Mouse (Mus musculus) right cerebral cortex, postnatal 4 days (tissue): Measurements from ENCODE around the gene Rpl22.
A peak's percentile ranks its signal among the peaks of the same experiment; 100 is the strongest.

ENCODE experiments used
- DNase-seq: peaks from one replicate; pipeline ENCODE4 v3.0.0-alpha.2; 2022

Rpl22 gene

DNA sequence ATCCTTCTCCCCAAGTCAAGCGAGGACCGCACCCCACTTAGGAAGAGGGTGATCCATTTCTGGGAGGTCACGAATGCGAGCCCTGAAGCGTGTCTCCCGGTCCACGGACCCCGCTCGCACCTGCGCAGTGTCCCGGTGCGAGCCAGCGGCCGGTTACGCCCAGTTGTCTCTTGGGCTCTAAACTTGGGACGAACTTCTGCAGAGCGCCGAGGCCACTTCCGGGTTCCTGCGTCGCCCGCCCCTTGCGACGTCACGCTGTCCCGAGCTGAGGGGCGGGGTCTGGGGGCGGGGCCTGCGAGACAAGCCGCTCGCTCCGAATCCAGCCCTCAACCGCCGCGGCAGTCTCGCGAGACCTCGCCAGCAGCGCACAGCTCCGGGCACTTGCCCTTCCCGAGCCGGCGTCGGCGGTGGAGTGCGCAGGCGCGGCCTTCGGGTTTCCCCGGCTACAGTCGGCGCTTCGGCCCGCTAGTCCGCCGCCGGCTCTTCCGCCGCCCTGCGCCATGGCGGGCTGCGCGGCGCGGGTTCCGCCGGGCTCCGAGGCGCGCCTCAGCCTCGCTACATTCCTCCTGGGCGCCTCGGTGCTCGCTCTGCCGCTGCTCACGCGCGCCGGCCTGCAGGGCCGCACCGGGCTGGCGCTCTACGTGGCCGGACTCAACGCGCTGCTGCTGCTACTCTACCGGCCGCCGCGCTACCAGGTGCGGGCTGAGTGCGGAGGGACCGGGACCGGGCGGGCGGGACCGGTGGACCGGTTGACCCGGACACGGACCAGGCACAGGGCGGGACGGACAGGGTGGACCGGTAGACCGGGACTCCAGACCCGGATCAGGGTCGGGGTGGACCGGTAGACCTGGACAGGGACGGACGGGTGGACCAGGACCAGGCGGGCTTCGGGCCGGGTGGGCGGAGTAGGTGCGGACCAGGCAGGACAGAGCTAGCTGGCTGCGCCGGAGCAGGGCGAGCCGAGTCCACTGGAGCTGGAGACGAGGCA, 28.4 kb upstream of the Rpl22 start, which contains the start of gene Icmt:
Gene Icmt (plus strand): TSS at position 354 of the 988 bp plus-strand sequence.
- DNase-seq, result peak; percentile 100

DNA sequence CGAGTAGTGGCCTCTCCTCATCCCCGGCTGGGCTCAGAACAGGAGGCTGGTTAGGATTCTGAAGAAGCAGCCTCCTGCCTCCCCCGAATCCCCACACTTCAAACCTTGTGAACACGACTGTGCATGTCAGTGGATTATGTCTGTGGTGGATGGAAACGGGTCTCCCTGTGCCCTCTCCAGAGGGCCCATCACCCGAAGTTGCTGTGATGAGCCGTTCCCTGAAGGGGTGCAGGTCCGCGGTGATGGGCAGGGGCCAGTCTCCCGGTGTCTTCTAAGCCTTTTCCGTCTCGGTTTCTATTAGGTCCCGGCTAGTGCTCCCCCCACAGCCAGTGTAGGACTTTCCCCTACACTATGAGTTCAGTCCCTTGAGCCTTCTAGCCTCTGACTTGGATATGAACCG, 26.7 kb upstream of the Rpl22 start:
- no peak for DNase-seq

DNA sequence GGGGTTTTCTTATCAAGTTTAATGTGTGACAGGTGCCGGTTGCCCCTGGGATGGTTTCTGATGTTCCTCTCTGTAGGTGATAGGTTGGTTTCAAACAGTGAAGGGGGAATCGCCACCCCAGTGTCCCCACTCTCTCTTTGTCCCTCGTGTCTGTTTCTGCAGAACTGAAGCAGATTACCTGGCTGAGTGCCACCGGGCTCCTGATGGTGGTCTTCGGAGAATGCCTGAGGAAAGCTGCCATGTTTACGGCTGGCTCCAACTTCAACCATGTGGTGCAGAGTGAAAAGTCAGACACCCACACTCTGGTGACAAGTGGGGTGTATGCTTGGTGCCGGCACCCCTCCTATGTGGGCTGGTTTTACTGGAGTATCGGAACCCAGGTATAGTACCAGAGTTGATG, 25.2 kb upstream of the Rpl22 start:
- DNase-seq, result peak; percentile 48

DNA sequence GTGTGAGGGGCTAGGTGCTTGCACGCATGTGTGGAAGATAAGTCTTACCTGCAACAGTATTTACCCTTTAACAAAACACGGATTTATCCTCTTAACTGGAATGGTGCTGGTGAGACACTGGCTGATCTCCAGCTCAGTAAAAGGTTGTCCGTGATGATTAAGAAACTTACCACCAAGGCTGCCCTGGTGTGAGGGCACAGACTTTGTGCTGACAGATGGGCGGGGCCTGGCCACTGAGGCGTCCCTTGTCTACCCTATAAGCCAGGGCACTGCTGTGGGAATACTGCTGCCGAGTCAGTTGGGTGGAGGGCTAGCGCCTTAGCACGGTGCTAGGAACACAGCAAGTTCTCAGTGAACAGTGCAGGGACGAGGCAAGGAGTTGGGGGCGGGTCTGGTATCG, 23.5 kb upstream of the Rpl22 start:
- no peak for DNase-seq

DNA sequence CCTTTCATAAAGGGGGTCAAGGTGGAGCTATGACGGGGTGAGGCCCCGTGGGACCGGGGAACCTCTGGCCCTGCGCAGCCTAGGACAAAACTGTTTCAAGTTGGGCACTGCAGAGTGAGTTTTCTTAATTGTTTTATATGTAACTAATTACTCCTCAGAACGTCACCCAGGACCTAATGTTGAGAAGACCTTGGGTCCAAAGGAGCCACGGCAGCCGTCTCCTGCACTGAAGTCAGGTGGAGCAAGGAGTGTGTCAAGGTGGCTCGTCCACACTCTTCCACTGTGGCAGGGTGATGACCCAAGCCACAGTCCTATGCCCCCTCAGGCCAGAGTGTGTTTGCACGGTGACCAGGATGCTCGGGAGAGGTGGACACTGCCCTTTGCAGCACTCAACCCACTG, 22.4 kb upstream of the Rpl22 start:
- DNase-seq, result no peak

DNA sequence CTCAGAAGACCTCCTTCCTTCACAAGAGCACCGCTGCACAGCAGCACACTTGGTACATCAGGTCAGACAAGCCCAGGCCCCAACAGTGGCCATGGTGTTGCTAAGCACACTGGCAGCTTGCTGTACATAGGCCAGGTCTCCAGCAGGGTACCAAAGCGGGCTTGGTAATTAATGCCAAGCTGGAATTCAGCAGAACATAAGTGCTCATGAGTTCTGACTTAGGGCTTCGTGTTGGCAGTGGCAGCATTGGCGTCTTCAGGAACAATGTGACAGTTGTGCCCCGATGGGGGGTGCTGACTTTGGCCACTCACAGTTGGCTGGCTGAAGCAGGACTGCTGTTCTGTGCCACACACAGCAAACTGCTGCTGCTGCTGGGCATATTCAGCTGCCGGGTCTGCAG, 20.9 kb upstream of the Rpl22 start:
- no peak for DNase-seq

DNA sequence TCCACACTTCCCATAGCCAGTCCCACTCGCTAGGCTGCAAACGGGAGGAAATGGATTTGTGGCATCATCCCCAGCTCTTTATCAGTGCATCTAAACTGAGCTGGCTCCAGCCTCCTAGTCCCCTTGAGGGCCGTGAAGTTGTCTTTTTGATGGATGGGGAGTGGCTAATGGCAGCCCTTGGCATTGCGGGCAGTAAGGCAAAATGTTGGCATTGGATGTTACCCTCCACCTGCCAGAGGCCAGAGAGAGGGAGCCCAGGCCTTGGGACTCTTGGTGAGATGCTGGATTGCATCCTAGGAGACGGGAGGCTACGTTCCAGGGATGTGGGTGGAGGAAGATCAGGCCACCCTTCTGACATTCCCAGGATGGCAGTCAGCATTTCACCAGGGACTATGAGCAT, 19.6 kb upstream of the Rpl22 start:
- DNase-seq, result no peak

DNA sequence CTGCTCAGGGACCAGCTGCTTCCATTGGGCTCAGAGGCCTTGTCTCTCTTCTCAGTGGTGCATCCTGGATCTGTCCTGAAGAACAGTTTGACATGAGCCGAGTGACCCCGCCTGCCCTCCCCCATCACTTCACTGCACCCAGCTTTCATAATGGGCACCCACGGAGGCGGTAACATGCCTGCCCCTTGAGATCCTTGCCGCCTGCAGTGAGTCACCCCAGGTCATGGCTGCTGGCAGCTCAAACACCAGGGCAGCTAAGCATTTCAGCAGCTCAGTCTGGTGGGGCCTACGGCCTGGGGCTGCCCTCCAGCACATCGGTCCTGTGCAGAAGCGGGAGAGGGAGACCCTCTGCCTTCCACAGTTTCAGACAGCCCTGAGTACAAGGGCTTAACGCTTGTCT, 18.0 kb upstream of the Rpl22 start:
- DNase-seq, result no peak

DNA sequence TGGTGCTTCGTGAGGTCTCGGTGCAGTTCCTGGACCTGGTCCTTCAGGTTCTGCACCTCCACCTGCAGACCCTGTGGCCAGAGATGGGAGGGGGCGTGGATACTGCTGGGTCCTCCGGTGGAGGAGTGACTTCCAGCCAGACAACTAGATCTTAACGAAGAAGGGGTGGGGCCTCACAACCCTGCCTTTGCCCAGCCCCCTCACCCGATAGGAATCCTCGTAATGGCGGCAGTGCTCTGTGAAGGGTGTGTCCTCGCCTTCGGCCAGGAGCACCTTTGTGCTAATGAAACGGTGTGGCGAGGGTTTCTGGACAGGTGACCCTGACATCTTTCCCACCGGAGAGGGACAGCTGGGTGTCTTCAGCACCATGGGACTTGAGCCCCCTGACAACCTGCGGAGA, 13.4 kb upstream of the Rpl22 start:
- no peak for DNase-seq

DNA sequence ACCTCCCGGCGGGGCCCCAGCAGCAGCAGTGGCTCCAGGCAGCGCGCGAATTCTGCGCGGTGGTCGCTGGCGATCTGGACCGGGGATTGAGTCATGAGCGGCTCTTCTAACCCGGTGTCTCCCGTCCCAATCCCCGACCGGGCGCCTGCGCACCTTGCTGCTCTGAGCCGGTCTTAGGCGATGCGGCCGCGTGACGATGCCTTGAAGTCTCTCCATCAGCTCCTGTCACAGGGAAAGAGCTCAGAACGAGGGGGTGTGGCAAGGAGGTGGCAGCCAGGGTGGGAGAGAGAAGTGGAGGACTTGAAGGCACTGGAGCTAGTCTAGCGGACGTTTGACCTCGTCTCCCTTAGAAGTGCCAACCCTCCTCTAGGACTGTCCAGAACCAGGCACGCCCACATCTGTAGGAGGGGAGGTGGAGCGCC, 12.3 kb upstream of the Rpl22 start:
- peak; percentile 40 for DNase-seq

DNA sequence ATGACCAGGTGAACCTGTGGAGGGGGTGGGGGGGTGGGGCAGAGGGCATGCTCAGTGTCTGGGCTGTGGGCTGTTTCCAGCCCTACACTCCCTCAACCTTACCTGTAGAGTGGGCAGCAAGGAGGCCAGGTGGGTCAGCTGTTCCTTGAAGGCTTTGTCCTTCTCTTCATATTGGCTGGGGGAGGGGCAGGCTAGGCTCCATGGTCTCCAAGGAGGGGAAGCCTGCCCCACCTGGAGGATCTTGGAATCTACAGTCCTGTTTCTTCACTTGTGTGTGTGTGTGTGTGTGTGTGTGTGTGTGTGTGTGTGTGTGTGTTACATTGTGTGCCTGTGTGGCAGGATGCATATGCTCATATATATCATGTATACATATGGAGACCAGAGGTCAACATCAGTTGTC, 11.6 kb upstream of the Rpl22 start:
- DNase-seq, result peak; percentile 75

DNA sequence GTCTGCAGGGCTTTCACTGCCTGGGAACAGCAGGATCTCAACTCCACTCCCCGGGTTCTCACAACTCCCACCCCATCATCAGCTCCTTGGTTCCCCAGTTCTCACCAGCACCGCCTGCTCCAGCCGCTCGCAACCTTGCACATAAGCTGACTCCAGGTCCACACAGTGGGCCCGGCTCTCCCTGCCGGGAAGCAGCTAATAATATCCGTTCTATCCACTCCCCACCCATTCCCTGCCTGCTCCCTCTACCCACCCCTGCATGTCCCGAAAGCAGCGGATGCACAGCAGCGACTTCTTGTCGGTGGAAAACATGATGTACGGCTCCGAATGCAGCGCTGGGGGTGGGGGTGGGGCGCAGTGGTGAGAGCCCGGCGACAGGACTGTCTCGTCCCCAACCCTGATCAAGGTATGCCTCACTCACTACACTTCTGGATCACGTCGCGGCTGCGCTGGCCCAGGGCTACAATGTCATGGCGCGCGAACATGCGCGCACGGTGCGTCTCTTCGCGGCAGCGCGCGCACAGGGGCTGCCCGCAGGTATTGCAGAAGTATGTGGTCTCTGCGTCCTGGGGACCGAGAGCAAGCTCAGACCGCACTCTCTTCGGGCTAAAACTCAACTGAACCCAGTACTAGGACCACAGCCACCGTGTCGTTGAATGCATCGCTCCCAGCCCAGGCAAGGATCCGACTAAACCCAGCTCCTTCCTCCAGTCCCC, 9.9 kb upstream of the Rpl22 start:
- no peak for DNase-seq

DNA sequence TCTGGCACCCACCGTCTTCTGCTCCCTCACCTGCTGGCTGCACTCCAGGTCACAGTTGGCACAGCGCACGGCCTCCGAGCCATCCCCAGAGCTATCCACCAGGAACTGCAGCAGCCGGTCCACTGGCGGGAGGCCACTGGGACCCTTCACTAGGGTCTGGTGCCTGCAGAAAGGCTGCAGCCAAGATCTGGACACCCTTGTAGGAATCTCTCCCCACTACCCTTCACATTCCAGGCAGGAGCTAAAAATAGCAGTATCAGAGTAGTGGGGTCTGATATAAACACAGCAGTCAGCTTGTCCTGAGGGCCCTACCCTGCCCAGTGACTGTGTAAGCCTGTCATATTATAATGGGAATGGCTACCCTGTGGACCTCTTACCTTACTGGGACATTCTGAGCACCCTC, 7.9 kb upstream of the Rpl22 start:
- no peak for DNase-seq

DNA sequence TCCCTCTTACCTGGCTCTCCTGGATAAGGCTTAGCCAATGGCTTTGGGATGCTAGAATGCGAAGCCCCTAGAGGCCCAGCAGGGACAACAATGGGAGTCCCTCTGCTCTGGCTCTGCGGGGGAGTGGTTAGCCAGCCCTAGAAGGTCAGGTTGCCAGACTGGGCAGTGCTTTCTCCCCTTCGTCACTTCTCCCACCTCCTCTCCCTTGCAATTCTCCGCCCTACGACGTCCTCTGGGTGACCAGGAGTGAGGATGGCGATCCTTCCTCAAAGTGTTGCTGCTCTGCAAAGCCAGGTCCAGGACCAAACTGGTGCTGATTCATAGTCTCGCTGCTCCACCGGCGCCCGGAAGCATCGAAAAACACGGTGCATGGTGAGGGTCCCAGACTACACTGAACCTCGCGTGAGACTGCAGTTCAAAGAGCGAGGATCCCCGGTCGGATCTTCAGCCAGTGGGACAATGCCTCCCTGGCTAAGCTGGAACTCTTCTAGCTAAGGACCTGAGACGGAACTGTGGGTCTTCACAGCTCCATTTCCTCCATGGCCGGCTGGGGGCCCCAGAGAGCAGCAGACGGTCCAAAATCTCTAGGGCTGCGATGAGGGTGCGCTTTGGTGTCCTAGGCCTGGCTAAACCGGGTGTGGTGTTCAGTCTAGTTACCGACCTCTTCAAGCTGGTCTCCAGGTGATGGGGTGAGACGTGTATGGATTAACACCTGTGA, 6.9 kb upstream of the Rpl22 start, which contains the start of gene Rnf207:
Gene Rnf207 (minus strand): TSS at position 477 of the 718 bp plus-strand sequence.
- DNase-seq, result peak; percentile 57

DNA sequence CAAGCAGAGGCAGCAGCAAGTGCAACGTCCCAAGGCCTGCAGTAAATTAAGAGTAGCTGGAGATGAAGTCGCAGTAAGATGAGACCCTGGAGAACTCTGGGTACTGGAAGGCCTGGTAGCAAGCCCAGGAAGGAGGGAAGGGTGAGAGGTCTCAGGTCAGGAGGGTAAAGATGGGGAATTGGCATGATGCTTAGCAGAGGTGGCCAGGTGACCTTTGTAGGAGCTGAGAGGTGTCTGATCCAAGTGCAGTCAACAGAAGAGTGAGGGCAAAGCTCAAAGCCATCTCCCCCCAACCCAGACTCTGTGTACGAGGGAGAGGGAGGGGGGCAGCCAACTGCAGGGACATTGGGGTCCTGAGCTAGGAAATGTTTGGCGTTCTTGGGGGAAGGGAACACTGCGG, 4.1 kb upstream of the Rpl22 start:
- DNase-seq, result no peak

DNA sequence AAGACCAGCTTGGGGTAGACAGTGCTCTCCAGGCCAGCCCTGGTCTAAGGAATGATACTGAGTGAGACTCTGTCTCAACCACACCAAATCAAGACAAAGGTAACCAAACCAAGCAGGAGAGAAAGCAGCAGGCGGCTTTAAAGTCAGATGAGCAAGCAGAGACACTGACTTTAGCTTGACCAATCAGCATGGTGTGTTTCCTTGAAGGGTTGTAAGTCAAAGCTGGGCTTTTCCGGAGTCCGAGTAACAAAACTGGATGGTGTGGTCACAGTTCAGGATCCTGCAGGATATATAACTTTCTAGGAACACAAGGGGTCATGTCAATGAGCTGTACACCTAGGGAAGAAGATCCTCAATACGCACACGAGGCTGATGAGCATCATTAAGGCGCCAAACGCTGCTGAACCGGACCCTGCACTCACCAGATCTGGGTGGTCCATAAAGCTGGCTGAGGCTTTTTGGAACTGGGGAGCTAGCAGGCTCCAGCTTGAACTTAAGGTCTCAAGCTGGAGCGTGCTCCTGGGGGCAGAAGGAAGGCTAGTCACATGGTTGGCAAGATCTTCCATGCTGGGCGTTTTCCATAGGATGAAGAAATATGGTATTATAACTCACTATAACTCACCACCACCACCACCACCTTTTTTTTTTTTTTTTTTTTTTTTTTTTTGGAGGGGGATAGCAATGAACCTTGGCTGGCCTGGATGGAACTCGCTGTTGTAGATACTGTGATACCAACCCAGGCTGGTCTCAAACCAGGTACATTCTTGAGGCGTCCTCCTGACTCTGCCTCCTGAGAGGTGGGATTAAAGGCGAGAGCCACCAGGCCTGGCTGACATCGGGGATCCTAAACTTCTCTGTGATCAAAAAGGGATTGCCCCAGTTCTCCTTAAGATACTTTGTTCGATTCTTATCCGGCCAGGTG, 640 bp upstream of the Rpl22 start:
- DNase-seq, result no peak

DNA sequence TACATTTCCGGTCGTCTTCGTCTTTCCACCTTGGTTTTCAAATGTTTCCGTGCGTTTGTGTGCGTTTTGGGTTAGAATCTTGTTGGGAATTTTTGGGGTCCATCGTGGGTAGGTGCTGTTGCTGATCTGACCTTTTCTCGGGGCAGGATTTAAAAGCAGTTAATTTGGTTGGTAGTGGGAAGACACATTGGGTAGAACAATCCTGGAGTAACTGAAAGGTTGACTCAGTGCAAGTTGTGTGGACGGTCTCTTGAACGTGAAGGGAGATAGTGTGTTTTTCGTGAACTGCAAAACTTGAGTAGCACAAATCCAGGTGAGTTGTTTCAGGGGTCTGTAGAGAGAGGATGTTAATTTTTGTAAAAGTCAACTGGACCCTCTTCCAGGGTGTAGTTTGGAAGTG, 1.0 kb downstream of the Rpl22 start:
- DNase-seq, result no peak

DNA sequence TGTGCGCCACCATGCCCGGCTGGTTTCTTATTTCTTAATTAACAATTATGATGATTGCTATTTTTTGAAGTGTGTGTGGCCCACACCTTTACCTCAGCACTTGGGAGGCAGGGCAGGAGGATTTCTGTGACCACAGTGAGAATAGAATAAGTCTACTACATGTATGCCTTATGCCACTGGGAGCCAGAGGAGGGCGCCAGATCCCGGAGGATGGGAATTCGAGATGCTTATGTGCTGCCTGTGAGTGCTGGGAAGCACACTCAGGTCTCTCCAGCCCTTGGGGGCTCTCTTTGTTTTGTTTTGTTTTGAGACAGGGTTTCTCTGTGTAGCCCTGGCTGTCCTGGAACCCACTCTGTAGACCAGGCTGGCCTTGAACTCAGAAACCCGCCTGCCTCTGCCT, 3.1 kb downstream of the Rpl22 start:
- peak; percentile 71 for DNase-seq

DNA sequence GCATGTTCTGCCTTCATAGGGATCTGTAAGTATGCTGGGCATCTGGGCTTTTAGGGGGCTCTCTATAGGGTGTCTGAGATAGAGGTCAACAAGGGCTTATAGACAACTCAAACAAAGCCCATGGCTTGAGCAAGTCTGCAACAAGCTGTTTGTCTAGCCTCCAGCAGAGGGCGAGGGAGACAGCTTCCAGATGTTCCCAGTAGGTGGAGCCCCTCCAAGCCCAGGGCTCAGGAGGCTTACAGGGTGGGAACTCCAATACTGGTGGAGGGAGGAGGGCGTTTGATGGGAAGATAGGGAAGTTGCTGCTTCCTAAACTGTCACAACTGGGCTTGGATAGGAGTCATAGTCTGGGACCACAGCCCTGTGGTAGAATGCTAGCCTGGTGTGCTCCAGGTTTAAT, 7.4 kb downstream of the Rpl22 start:
- peak; percentile 77 for DNase-seq

DNA sequence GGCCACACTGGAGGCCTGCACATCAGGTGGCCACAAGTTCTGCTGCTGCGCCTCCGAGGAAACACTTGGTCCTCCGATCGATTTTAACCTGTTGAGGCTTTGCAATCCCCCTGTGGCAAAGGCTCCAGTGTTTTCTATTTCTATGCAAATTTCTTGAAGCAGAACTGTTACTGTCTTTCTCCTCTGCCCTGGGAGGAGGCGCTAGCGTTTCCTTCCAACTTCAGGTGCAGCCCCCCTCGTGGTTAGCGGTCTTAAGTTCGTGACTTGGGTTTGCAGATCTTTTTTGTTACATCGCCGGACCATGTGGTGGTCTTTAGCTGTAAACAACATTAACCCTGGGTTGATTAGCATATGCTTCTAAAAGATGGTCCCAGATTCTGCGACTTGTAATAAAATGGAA, 8.0 kb downstream of the Rpl22 start:
- DNase-seq, result no peak

DNA sequence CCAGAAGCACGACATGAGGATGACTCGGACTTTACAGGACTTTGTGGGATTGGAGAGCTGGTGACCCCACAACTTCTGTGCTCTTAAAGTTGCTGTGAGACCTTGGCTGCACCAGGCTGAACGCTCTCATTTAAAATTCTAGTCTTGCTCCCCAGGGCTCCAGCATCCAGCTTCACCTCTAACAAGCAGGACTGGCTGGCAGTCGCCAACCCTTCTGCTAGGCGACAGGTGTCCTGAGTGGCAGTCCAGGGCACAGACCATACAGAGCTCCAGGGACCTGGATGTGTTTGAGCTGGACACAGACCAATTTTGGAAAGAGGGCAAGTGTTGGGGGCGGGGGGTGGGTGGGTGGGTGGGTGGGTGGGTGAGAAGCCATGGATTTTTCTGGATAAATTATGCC, 12.2 kb downstream of the Rpl22 start:
- no peak for DNase-seq
